Mouse (Mus musculus) liver, embryonic 13.5 days (tissue): ENCODE measurements around the gene Tff2. TPM values are rescaled to one million over a fixed set of nuclear protein-coding genes. Genes with fewer than 3 reads are reported as not detected.
A peak's percentile ranks its signal among the peaks of the same experiment; 100 is the strongest.

Experiments used
- ATAC-seq: fragments of 200-750 bp; cut with Nextera tagmentation; 2 replicates; pipeline ENCODE4 v1.8.0; 2017; ENCODE audit warnings: low read depth, mild to moderate bottlenecking, moderate number of reproducible peaks, moderate library complexity
- DNase-seq: peaks from one replicate; pipeline ENCODE4 v3.0.0; 2022
- H3K27ac ChIP-seq: fragments of 300-500 bp; sonication (generic); 2 replicates; pipeline ENCODE4 v1.5.1; 2015; ENCODE audit warnings: moderate library complexity, mild to moderate bottlenecking, inconsistent platforms
- H3K27me3 ChIP-seq: fragments of 300-500 bp; sonication (generic); 2 replicates; pipeline ENCODE4 v1.6.1; 2015; ENCODE audit warnings: mild to moderate bottlenecking, inconsistent platforms
- H3K36me3 ChIP-seq: fragments of 300-500 bp; sonication (generic); 2 replicates; pipeline ENCODE4 v1.6.1; 2015; ENCODE audit warnings: mild to moderate bottlenecking, inconsistent platforms
- H3K4me1 ChIP-seq: fragments of 300-500 bp; sonication (generic); replicated peaks from 2 replicates; pipeline ENCODE4 v1.6.1; 2015; ENCODE audit warnings: inconsistent platforms
- H3K4me2 ChIP-seq: fragments of 300-500 bp; sonication (generic); 2 replicates; pipeline ENCODE4 v1.6.1; 2015; ENCODE audit warnings: inconsistent platforms, mild to moderate bottlenecking, moderate library complexity
- H3K4me3 ChIP-seq: fragments of 300-500 bp; sonication (generic); replicated peaks from 2 replicates; pipeline ENCODE4 v1.5.1; 2015; ENCODE audit warnings: mild to moderate bottlenecking, inconsistent platforms
- H3K9ac ChIP-seq: fragments of 300-500 bp; sonication (generic); 2 replicates; pipeline ENCODE4 v1.6.1; 2015; ENCODE audit warnings: mild to moderate bottlenecking, inconsistent platforms
- H3K9me3 ChIP-seq: fragments of 300-500 bp; sonication (generic); replicated peaks from 2 replicates; pipeline ENCODE4 v1.6.1; 2016; ENCODE audit warnings: inconsistent platforms
- WGBS: fragments of 180-500 bp; shearing (Covaris S2); methylation state at CpG from one replicate; pipeline ENCODE4 v1.1.7; 2015; ENCODE audit not compliant: insufficient replicate concordance; 5-methylcytosine and 5-hydroxymethylcytosine counted together
- polyA plus RNA-seq: library from polyadenylated mRNA; unstranded; fragments of >200 nt; fragmentation: Nextera tagmentation; extraction: Ambion mirVana; gene quantifications from 2 replicates; pipeline ENCODE4 v1.2.1, GENCODE M21; 2015

The Tff2 gene
- polyA plus RNA-seq, 1 experiment from 2014 or later, result not detected

GRCm38 (mm10) chr17:31108388-31108787 lies 35.7 kb downstream of the Tff2 start:
- H3K4me1 ChIP-seq, result peaks cover 22% of the 10 kb centered on the region
- 78% methylated on average over 15 of the region's 15 CpGs for WGBS
- no peak overlapping the region for H3K27ac ChIP-seq
- H3K27me3 ChIP-seq, result 0 out of 2 replicates have a peak, but pooled peaks cover 3% of the 10 kb centered on the region
- no peaks in the 10 kb centered on the region for H3K9me3 ChIP-seq
- DNase-seq, result no peak
- H3K4me2 ChIP-seq, result no peak overlapping the region
- no peak overlapping the region for H3K9ac ChIP-seq
- ATAC-seq, result no peak
- peaks cover 3% of the 10 kb centered on the region; the same call in 1 of the 2 replicates for H3K36me3 ChIP-seq
- H3K4me3 ChIP-seq, result no peak overlapping the region

GRCm38 (mm10) chr17:31103823-31104222 lies 40.3 kb downstream of the Tff2 start:
- DNase-seq (no peak), ATAC-seq (no peak)
- 84% methylated on average over 8 of the region's 8 CpGs for WGBS
- Histone ChIP-seq H3K27ac (no peak overlapping the region), H3K9ac (no peak overlapping the region), H3K4me1 (peaks cover 42% of the 10 kb centered on the region), H3K4me3 (no peak overlapping the region), H3K27me3 (0 out of 2 replicates have a peak, but pooled peaks cover 3% of the 10 kb centered on the region), H3K4me2 (no peak overlapping the region), H3K36me3 (peaks cover 3% of the 10 kb centered on the region; the same call in 1 of the 2 replicates), H3K9me3 (no peaks in the 10 kb centered on the region)

- DNase-seq (no peak), ATAC-seq (no peak)
- Histone ChIP-seq H3K27ac (no peak overlapping the region), H3K27me3 (0 out of 2 replicates have a peak, but pooled peaks cover 3% of the 10 kb centered on the region), H3K4me3 (no peak overlapping the region), H3K36me3 (no peaks in the 10 kb centered on the region), H3K9me3 (no peaks in the 10 kb centered on the region), H3K9ac (no peak overlapping the region), H3K4me1 (peaks cover 47% of the 10 kb centered on the region), H3K4me2 (no peak overlapping the region)
- WGBS, result 75% methylated on average over 8 of the region's 8 CpGs
These were observed 41.0 kb downstream of the Tff2 start for GRCm38 (mm10) chr17:31103007-31103570.

- Histone ChIP-seq H3K9me3 (no peaks in the 10 kb centered on the region), H3K27ac (0 out of 2 replicates have a peak overlapping the region, but pooled peaks have one; percentile 50), H3K4me3 (no peak overlapping the region), H3K9ac (peak overlapping the region; percentile 26; the same call in 1 of the 2 replicates), H3K4me2 (peak overlapping the region; percentile 30), H3K27me3 (no peaks in the 10 kb centered on the region), H3K4me1 (peaks cover 42% of the 10 kb centered on the region), H3K36me3 (no peaks in the 10 kb centered on the region; the same call in 1 of the 2 replicates)
- no peak for DNase-seq
- peak; percentile 80 for ATAC-seq
- WGBS, result 55% methylated on average over 5 of the region's 5 CpGs
These were observed 45.3 kb downstream of the Tff2 start for GRCm38 (mm10) chr17:31098788-31099187.

- ATAC-seq, result no peak
- H3K4me1 ChIP-seq, result peaks cover 58% of the 10 kb centered on the region
- DNase-seq, result no peak
These were observed 47.2 kb downstream of the Tff2 start for GRCm38 (mm10) chr17:31096893-31097292.

GRCm38 (mm10) chr17:31095570-31095969 lies 48.5 kb downstream of the Tff2 start:
- no peak for ATAC-seq
- 85% methylated on average over 7 of the region's 7 CpGs for WGBS
- no peak overlapping the region for H3K9ac ChIP-seq

More at GRCm38 (mm10) chr17:31096893-31097292, 47.2 kb downstream of the Tff2 start:
- Histone ChIP-seq H3K4me3 (no peak overlapping the region), H3K36me3 (peaks cover 7% of the 10 kb centered on the region), H3K4me2 (no peak overlapping the region), H3K27me3 (no peaks in the 10 kb centered on the region), H3K27ac (no peak overlapping the region), H3K9me3 (0 out of 2 replicates have a peak, but pooled peaks cover 4% of the 10 kb centered on the region), H3K9ac (no peak overlapping the region)
- 92% methylated on average over 2 of the region's 2 CpGs for WGBS

GRCm38 (mm10) chr17:31094781-31095180 lies 49.3 kb downstream of the Tff2 start:
- Histone ChIP-seq H3K4me2 (no peak overlapping the region), H3K4me3 (no peak overlapping the region), H3K4me1 (peaks cover 68% of the 10 kb centered on the region), H3K27ac (no peak overlapping the region), H3K9ac (no peak overlapping the region), H3K36me3 (peaks cover 7% of the 10 kb centered on the region), H3K27me3 (no peaks in the 10 kb centered on the region), H3K9me3 (0 out of 2 replicates have a peak, but pooled peaks cover 4% of the 10 kb centered on the region)
- DNase-seq (no peak), ATAC-seq (no peak)
- 62% methylated on average over 5 of the region's 5 CpGs for WGBS

More at GRCm38 (mm10) chr17:31095570-31095969, 48.5 kb downstream of the Tff2 start:
- Histone ChIP-seq H3K4me3 (no peak overlapping the region), H3K36me3 (peaks cover 7% of the 10 kb centered on the region), H3K27ac (no peak overlapping the region), H3K4me1 (peaks cover 65% of the 10 kb centered on the region), H3K27me3 (no peaks in the 10 kb centered on the region), H3K4me2 (no peak overlapping the region), H3K9me3 (0 out of 2 replicates have a peak, but pooled peaks cover 4% of the 10 kb centered on the region)
- DNase-seq, result no peak

Other genes starting within 250 kb of the Tff2 start
- gene Glp1r, start 242.5 kb downstream of the Tff2 start, polyA plus RNA-seq, result not detected in 2 replicates
- 0.12 and 0.14 TPM in 2 replicates for gene Umodl1, start 189.6 kb downstream of the Tff2 start, polyA plus RNA-seq
- 6.1 and 6.2 TPM in 2 replicates for gene Abcg1, start 86.6 kb downstream of the Tff2 start, polyA plus RNA-seq
- gene Tff3, start 14.6 kb downstream of the Tff2 start, polyA plus RNA-seq, result 4.7 and 6.0 TPM in 2 replicates
- 0.43 TPM in 1 of 2 replicates, not detected in the other for gene Tff1, start 21.0 kb upstream of the Tff2 start, polyA plus RNA-seq
- 0.12 and 0.16 TPM in 2 replicates for gene Tmprss3, start 54.7 kb upstream of the Tff2 start, polyA plus RNA-seq
- gene Ubash3a, start 63.6 kb upstream of the Tff2 start, polyA plus RNA-seq, result 18.8 and 19.9 TPM in 2 replicates
- gene Rsph1, start 133.1 kb upstream of the Tff2 start, polyA plus RNA-seq, result 0.19 and 0.20 TPM in 2 replicates
- gene Slc37a1, start 142.5 kb upstream of the Tff2 start, polyA plus RNA-seq, result 2.9 and 3.9 TPM in 2 replicates
- 3.9 and 5.1 TPM in 2 replicates for gene Pde9a, start 241.9 kb upstream of the Tff2 start, polyA plus RNA-seq